Comparison of ENCODE assay signal across 9 mouse cellular contexts in the genomic region with DNA sequence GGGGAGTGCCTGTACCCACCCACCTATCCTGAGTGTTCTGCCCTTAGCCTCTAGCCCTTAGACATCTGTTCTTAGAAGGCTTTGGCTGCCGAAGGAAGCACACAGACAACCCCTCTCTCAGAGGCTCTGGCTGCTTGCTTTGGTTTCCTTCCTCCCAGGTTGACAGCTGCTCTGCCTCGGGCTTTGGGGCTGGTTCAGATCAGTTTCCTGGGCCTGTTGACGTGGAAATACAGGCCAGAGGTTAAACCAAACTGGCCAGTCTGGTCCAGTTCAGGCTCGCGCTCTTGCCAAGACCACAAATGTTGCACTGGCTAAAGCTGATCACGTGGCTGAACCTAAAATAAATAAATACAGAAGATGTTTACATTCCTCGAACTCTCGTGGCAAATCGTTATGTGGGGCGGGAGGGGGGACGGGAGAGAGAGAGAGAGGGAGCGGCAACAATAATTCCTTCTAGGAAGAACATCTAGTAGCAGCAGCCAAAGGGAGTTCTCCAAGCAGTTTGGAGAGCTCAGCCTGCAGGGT. TPM values are rescaled to one million over a fixed set of nuclear protein-coding genes. Genes with fewer than 3 reads are reported as not detected.
DNase-seq lines count a peak whose midpoint lies in the region; ATAC-seq and TF ChIP-seq lines count a peak whose summit lies in the region.
"Had no signal": no experiment of that assay in that cellular context is flagged by ENCODE, and none has a peak within 500 bp of the region (broad histone marks: within the 10 kb centered on the region; RNA-seq: fewer than 3 reads in every experiment).

No protein-coding gene starts in this region.

- no peak overlapping the region for H3ac ChIP-seq in C2C12 (ENCODE audit: control insufficient read depth, insufficient read length, low read depth)

- H3K79me2 ChIP-seq in C2C12 (ENCODE audit: control insufficient read depth, insufficient read depth), result no peaks in the 10 kb centered on the region

- H3K27ac ChIP-seq in intestine, postnatal 0 days (ENCODE audit: low read depth, low read length), result peak overlapping the region; percentile 46
- H3K27ac ChIP-seq in lung, embryonic 14.5 days (ENCODE audit: low read depth), result peak overlapping the region; percentile 87
- H3K27ac ChIP-seq in midbrain, postnatal 0 days (ENCODE audit: low read depth, low read length), result no peak overlapping the region
- H3K27ac ChIP-seq: neural tube, embryonic 12.5 days had no signal

- no peaks in the 10 kb centered on the region for H3K27me3 ChIP-seq in C2C12 (ENCODE audit: control insufficient read depth, insufficient read depth, insufficient read length)
- no peaks in the 10 kb centered on the region for H3K27me3 ChIP-seq in intestine, postnatal 0 days (replicated peaks; ENCODE audit: control insufficient read depth, insufficient read depth, low read length)
- no peaks in the 10 kb centered on the region for H3K27me3 ChIP-seq in lung, embryonic 14.5 days (ENCODE audit: insufficient read depth, low read length)
- H3K27me3 ChIP-seq in midbrain, postnatal 0 days (ENCODE audit: insufficient read depth, low read length), result no peaks in the 10 kb centered on the region
- H3K27me3 ChIP-seq: neural tube, embryonic 12.5 days had no signal

- H3K9ac ChIP-seq in intestine, postnatal 0 days (ENCODE audit: low read depth, low read length), result no peak overlapping the region
- H3K9ac ChIP-seq in lung, embryonic 14.5 days, result no peak overlapping the region; the same call in 1 of the 2 replicates
- H3K9ac ChIP-seq in midbrain, postnatal 0 days (replicated peaks; ENCODE audit: low read length, poor library complexity, severe bottlenecking), result no peak overlapping the region
- H3K9ac ChIP-seq: neural tube, embryonic 12.5 days had no signal

- no peak for TF ChIP-seq CTCF in C2C12 (IDR thresholded peaks at IDR 0.05; ENCODE audit: control insufficient read depth, insufficient read depth, insufficient read length)
- no peak for TF ChIP-seq CTCF in intestine, postnatal 0 days (IDR thresholded peaks at IDR 0.05; ENCODE audit: low read depth)
- no peak for TF ChIP-seq CTCF in lung, embryonic 14.5 days (IDR thresholded peaks at IDR 0.05; ENCODE audit: low read depth)
- TF ChIP-seq CTCF in midbrain, postnatal 0 days (IDR thresholded peaks at IDR 0.05), result no peak

- no peaks in the 10 kb centered on the region for H3K9me3 ChIP-seq in intestine, postnatal 0 days (ENCODE audit: control insufficient read depth)
- no peaks in the 10 kb centered on the region for H3K9me3 ChIP-seq in lung, embryonic 14.5 days (ENCODE audit: low read depth, low read length)
- no peaks in the 10 kb centered on the region for H3K9me3 ChIP-seq in midbrain, postnatal 0 days (ENCODE audit: low read length)

- peak; percentile 70 for DNase-seq in embryo, embryonic 10.5 days (ENCODE audit: low spot score)
- DNase-seq in lung, embryonic 14.5 days, result peak; percentile 93
- no peak for DNase-seq in layer of hippocampus, adult 9-11 months
- DNase-seq in cerebellum, postnatal 36 days, result no peak
- DNase-seq in thymus, postnatal 25 days, result no peak
- DNase-seq in midbrain, postnatal 0 days (ENCODE audit: low spot score), result no peak

- peak; percentile 74 for ATAC-seq in intestine, postnatal 0 days
- peak; percentile 95 for ATAC-seq in lung, embryonic 14.5 days (ENCODE audit: insufficient read depth)
- ATAC-seq in midbrain, postnatal 0 days (ENCODE audit: low FRiP score), result no peak

- H3K79me3 ChIP-seq in C2C12 (ENCODE audit: low read depth), result no peaks in the 10 kb centered on the region

- H3K4me2 ChIP-seq in intestine, postnatal 0 days (replicated peaks; ENCODE audit: low read depth), result no peak overlapping the region
- peak overlapping the region; percentile 42 for H3K4me2 ChIP-seq in lung, embryonic 14.5 days
- H3K4me2 ChIP-seq in midbrain, postnatal 0 days (ENCODE audit: low read depth, low read length, poor library complexity, severe bottlenecking), result no peak overlapping the region
- H3K4me2 ChIP-seq: neural tube, embryonic 12.5 days had no signal

- WGBS in intestine, postnatal 0 days, result 22% methylated on average over 12 of the region's 12 CpGs
- 4% methylated on average over 12 of the region's 12 CpGs for WGBS in lung, embryonic 14.5 days
- 75% methylated on average over 12 of the region's 12 CpGs for WGBS in midbrain, postnatal 0 days

- no peaks in the 10 kb centered on the region for H3K36me3 ChIP-seq in C2C12 (ENCODE audit: control insufficient read depth, insufficient read depth)
- no peaks in the 10 kb centered on the region for H3K36me3 ChIP-seq in intestine, postnatal 0 days (ENCODE audit: control insufficient read depth, insufficient read depth)
- no peaks in the 10 kb centered on the region for H3K36me3 ChIP-seq in lung, embryonic 14.5 days (ENCODE audit: insufficient read depth)
- no peaks in the 10 kb centered on the region for H3K36me3 ChIP-seq in midbrain, postnatal 0 days (ENCODE audit: insufficient read depth, low read length)
- H3K36me3 ChIP-seq: neural tube, embryonic 12.5 days had no signal

- no peaks in the 10 kb centered on the region for H3K4me1 ChIP-seq in intestine, postnatal 0 days (replicated peaks; ENCODE audit: control insufficient read depth, insufficient read depth, low read length)
- H3K4me1 ChIP-seq in lung, embryonic 14.5 days (ENCODE audit: insufficient read depth), result peaks cover 3% of the 10 kb centered on the region; the same call in 1 of the 2 replicates
- no peaks in the 10 kb centered on the region for H3K4me1 ChIP-seq in midbrain, postnatal 0 days (ENCODE audit: insufficient read depth, low read length)
- H3K4me1 ChIP-seq: neural tube, embryonic 12.5 days had no signal

- H3K4me3 ChIP-seq in C2C12 (ENCODE audit: insufficient read depth, poor library complexity, severe bottlenecking), result no peak overlapping the region
- no peak overlapping the region for H3K4me3 ChIP-seq in intestine, postnatal 0 days (ENCODE audit: low read depth, low read length)
- H3K4me3 ChIP-seq in lung, embryonic 14.5 days (ENCODE audit: low read depth, low read length), result no peak overlapping the region
- no peak overlapping the region for H3K4me3 ChIP-seq in midbrain, postnatal 0 days (ENCODE audit: low read depth, low read length)
- H3K4me3 ChIP-seq: neural tube, embryonic 12.5 days had no signal

TF ChIP-seq in C2C12, 6 proteins besides CTCF, POLR2A, EP300 and RAD21:
- peak; percentile 90 for TF ChIP-seq USF1 (IDR thresholded peaks at IDR 0.05; ENCODE audit: low read depth)
- TF ChIP-seq MYOD1 (IDR thresholded peaks at IDR 0.05; ENCODE audit: control insufficient read depth, insufficient read length, low read depth), result peak; percentile 20
- no peak for TF ChIP-seq MAX (IDR thresholded peaks at IDR 0.05)
- TF ChIP-seq FOSL1 (IDR thresholded peaks at IDR 0.05; ENCODE audit: insufficient read depth, low read length, poor library complexity, severe bottlenecking), result no peak
TF ChIP-seq in C2C12: peak in this region for 2.

RNA-seq across cellular contexts. Expression of gene Ubr2, which starts 49.5 kb away (rescaled TPM):
- 18.1 TPM for polyA plus RNA-seq in C2C12 (2012; fragmentation: generic; extraction: Trizol)
- polyA plus RNA-seq in intestine, postnatal 0 days (2015; fragmentation: Nextera tagmentation; extraction: Ambion mirVana), result 4.9 and 5.4 TPM in 2 replicates
- polyA plus RNA-seq in lung, embryonic 14.5 days (2014; fragmentation: Nextera tagmentation; extraction: Ambion mirVana), result 26.8 and 28.6 TPM in 2 replicates
- 26.0 and 33.2 TPM in 2 replicates for total RNA-seq in midbrain, postnatal 0 days (2014; rRNA removed)
- polyA plus RNA-seq in midbrain, postnatal 0 days (2015; fragmentation: Nextera tagmentation; extraction: Ambion mirVana), result 8.3 and 9.8 TPM in 2 replicates

Comparison
In these comparisons a context has a peak if more than half of its experiments do, and no peak if none do; other contexts are left out.
1. DNase-seq: peak in embryo, embryonic 10.5 days (single experiment) and lung, embryonic 14.5 days (single experiment); none in layer of hippocampus, adult 9-11 months (single experiment), cerebellum, postnatal 36 days (0 of 2), thymus, postnatal 25 days (single experiment) and midbrain, postnatal 0 days (single experiment).